Mouse (Mus musculus) cerebellum, adult 8-10 months (tissue): ENCODE measurements at regions not wholly inside any gene's neighbourhood (a gene's known extent, or its start where the extent isn't known, plus 50 kb on each side); places are given as distances from the start of the nearest gene placed in this dataset.

Source experiments
- DNase-seq: peaks from one replicate; pipeline ENCODE4 v3.0.0; 2022

- DNase-seq: no peak
Observed at GRCm38 (mm10) chr1:144316251-144316650, 67.2 kb upstream of the Rgs1 start.

GRCm38 (mm10) chr1:144314382-144314781, 65.3 kb upstream of the Rgs1 start:
- DNase-seq: no peak

- no peak for DNase-seq
Observed at GRCm38 (mm10) chr1:144313318-144313717, 64.3 kb upstream of the Rgs1 start.

- no peak for DNase-seq
Observed at GRCm38 (mm10) chr1:144309901-144310300, 60.9 kb upstream of the Rgs1 start.

- no peak for DNase-seq
Observed at GRCm38 (mm10) chr1:144308313-144308712, 59.3 kb upstream of the Rgs1 start.

- DNase-seq: no peak
Observed at GRCm38 (mm10) chr1:144307854-144308285, 58.8 kb upstream of the Rgs1 start.

GRCm38 (mm10) chr1:144307017-144307853, 58.2 kb upstream of the Rgs1 start:
- no peak for DNase-seq

GRCm38 (mm10) chr1:144306284-144306683, 57.2 kb upstream of the Rgs1 start:
- DNase-seq: no peak

GRCm38 (mm10) chr1:144300670-144301069, 51.6 kb upstream of the Rgs1 start:
- DNase-seq: no peak
